ENCODE assay signal across 20 mouse cellular contexts in the genomic region with DNA sequence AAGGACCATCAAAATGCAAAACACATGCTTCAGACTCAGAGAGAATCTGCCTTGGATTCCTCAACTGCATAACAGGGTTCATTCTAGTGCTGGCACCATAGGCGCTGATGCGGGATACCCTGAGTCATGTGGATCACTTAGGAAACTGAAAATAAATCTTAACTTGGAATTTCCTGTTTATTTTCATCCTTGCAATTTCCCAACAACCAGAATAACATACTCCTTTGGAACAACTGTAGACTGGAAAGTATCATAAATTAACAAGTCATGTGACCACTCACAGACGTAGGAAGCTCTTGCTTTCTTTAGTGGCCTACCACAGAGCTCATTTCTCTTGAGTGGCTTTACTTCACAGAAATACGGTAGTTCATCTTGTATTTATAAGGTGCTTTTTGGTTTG. TPM values are rescaled to one million over a fixed set of nuclear protein-coding genes. Genes with fewer than 3 reads are reported as not detected.
DNase-seq lines count a peak whose midpoint lies in the region; ATAC-seq and TF ChIP-seq lines count a peak whose summit lies in the region.
"Had no signal": no experiment of that assay in that cellular context is flagged by ENCODE, and none has a peak within 500 bp of the region (broad histone marks: within the 10 kb centered on the region; RNA-seq: fewer than 3 reads in every experiment).

No protein-coding gene starts in this region.

- peak; percentile 42; the same call in 1 of the 2 replicates for ATAC-seq in intestine, embryonic 16.5 days
- ATAC-seq in intestine, embryonic 15.5 days, result no peak; the same call in 1 of the 2 replicates
- ATAC-seq in Patski, result no peak
- peak; percentile 85 for ATAC-seq in lung, postnatal 0 days
- ATAC-seq: forebrain, embryonic 14.5 days; midbrain, embryonic 16.5 days had no signal

- H3K36me3 ChIP-seq in intestine, embryonic 16.5 days (ENCODE audit: control insufficient read depth, insufficient read depth, low read length), result no peaks in the 10 kb centered on the region
- H3K36me3 ChIP-seq in intestine, embryonic 15.5 days, result no peaks in the 10 kb centered on the region
- no peaks in the 10 kb centered on the region for H3K36me3 ChIP-seq in lung, postnatal 0 days (ENCODE audit: insufficient read depth, low read length)
- H3K36me3 ChIP-seq: heart, embryonic 15.5 days; limb, embryonic 12.5 days; liver, embryonic 15.5 days had no signal

- no peak for TF ChIP-seq CTCF in Patski (IDR thresholded peaks at IDR 0.05)
- no peak for TF ChIP-seq CTCF in lung, postnatal 0 days (IDR thresholded peaks at IDR 0.05)

- POLR2A ChIA-PET in Patski (lab: Charles Lee), result no interaction called here

- peak; percentile 66 for TF ChIP-seq EP300 in lung, postnatal 0 days (IDR thresholded peaks at IDR 0.05)

- no peaks in the 10 kb centered on the region for H3K9me3 ChIP-seq in intestine, embryonic 16.5 days (ENCODE audit: control insufficient read depth, low read length)
- H3K9me3 ChIP-seq in intestine, embryonic 15.5 days, result no peaks in the 10 kb centered on the region
- no peaks in the 10 kb centered on the region for H3K9me3 ChIP-seq in lung, postnatal 0 days (ENCODE audit: low read length)
- H3K9me3 ChIP-seq: heart, embryonic 15.5 days; limb, embryonic 12.5 days; liver, embryonic 15.5 days; megakaryocyte, embryonic 14.5 days had no signal

- CTCF ChIA-PET in Patski (lab: Charles Lee), result no interaction called here

- WGBS in intestine, embryonic 16.5 days, result 62% methylated on average over 4 of the region's 4 CpGs
- 52% methylated on average over 4 of the region's 4 CpGs for WGBS in intestine, embryonic 15.5 days
- WGBS in lung, postnatal 0 days, result 50% methylated on average over 4 of the region's 4 CpGs

- in situ Hi-C loops in Patski (cut with MboI; ENCODE audit: low pct_unique_long_range_greater_than_20kb), result no loop called here

- H3K27ac ChIP-seq in intestine, embryonic 16.5 days (ENCODE audit: low read length), result no peak overlapping the region
- no peak overlapping the region for H3K27ac ChIP-seq in intestine, embryonic 15.5 days
- no peak overlapping the region for H3K27ac ChIP-seq in lung, postnatal 0 days (ENCODE audit: low read length)
- H3K27ac ChIP-seq: heart, embryonic 15.5 days; limb, embryonic 12.5 days; liver, embryonic 15.5 days had no signal

- H3K27me3 ChIP-seq in intestine, embryonic 16.5 days (replicated peaks; ENCODE audit: control insufficient read depth, insufficient read depth, low read length), result no peaks in the 10 kb centered on the region
- no peaks in the 10 kb centered on the region for H3K27me3 ChIP-seq in intestine, embryonic 15.5 days (replicated peaks)
- H3K27me3 ChIP-seq in Patski, result no peaks in the 10 kb centered on the region
- H3K27me3 ChIP-seq in lung, postnatal 0 days (replicated peaks; ENCODE audit: insufficient read depth, low read length), result no peaks in the 10 kb centered on the region
- H3K27me3 ChIP-seq: heart, embryonic 15.5 days; liver, embryonic 15.5 days; megakaryocyte, embryonic 14.5 days had no signal

- H3K4me2 ChIP-seq in intestine, embryonic 16.5 days (ENCODE audit: low read depth, low read length), result no peak overlapping the region
- no peak overlapping the region for H3K4me2 ChIP-seq in intestine, embryonic 15.5 days (replicated peaks)
- H3K4me2 ChIP-seq in lung, postnatal 0 days (replicated peaks; ENCODE audit: low read depth, low read length), result no peak overlapping the region
- H3K4me2 ChIP-seq: heart, embryonic 15.5 days; limb, embryonic 12.5 days; liver, embryonic 15.5 days had no signal

- H3K4me1 ChIP-seq in intestine, embryonic 16.5 days (ENCODE audit: control insufficient read depth, insufficient read depth, low read length), result peaks cover 9% of the 10 kb centered on the region; the same call in 1 of the 2 replicates
- H3K4me1 ChIP-seq in intestine, embryonic 15.5 days (replicated peaks), result no peaks in the 10 kb centered on the region
- H3K4me1 ChIP-seq in lung, postnatal 0 days (ENCODE audit: insufficient read depth, low read depth, low read length), result peaks cover 5% of the 10 kb centered on the region; the same call in 1 of the 2 replicates
- H3K4me1 ChIP-seq: heart, embryonic 15.5 days; liver, embryonic 15.5 days; megakaryocyte, embryonic 14.5 days had no signal

- no peak overlapping the region for H3K4me3 ChIP-seq in intestine, embryonic 16.5 days (ENCODE audit: low read length)
- H3K4me3 ChIP-seq in intestine, embryonic 15.5 days (replicated peaks), result no peak overlapping the region
- no peak overlapping the region for H3K4me3 ChIP-seq in lung, postnatal 0 days (ENCODE audit: low read depth, low read length)
- H3K4me3 ChIP-seq: erythroblast, embryonic 14.5 days; heart, embryonic 15.5 days; limb, embryonic 12.5 days; liver, embryonic 15.5 days; megakaryocyte, embryonic 14.5 days had no signal

- H3K9ac ChIP-seq in intestine, embryonic 16.5 days (ENCODE audit: low read depth, low read length), result no peak overlapping the region
- no peak overlapping the region for H3K9ac ChIP-seq in intestine, embryonic 15.5 days
- no peak overlapping the region for H3K9ac ChIP-seq in lung, postnatal 0 days (replicated peaks; ENCODE audit: low read depth)
- H3K9ac ChIP-seq: heart, embryonic 15.5 days; limb, embryonic 12.5 days; liver, embryonic 15.5 days had no signal

- peak; percentile 20 for DNase-seq in Patski (ENCODE audit: low read depth, low spot score)
- DNase-seq in kidney, adult 9 months, result peak; percentile 58
- DNase-seq in lung, postnatal 0 days (ENCODE audit: low spot score), result peak; percentile 86
- DNase-seq in gastrocnemius, postnatal 4 days (ENCODE audit: low spot score in 2 of 2), result no peak
- no peak for DNase-seq in cerebellum, adult 18-20 months
- DNase-seq in cerebellum, postnatal 4 days (ENCODE audit: low spot score in 2 of 2), result no peak
- DNase-seq: cerebellum, adult 9-10 months; embryo, embryonic 11 days; right cerebral cortex, adult 18-20 months; thymus, postnatal 25 days had no signal

RNA-seq across cellular contexts. Expression of a gene that starts 7.0 kb away (rescaled TPM):
- 2.2 and 2.4 TPM in 2 replicates for polyA plus RNA-seq in intestine, embryonic 16.5 days (2015; fragmentation: Nextera tagmentation; extraction: Ambion mirVana)
- 2.0 and 2.3 TPM in 2 replicates for polyA plus RNA-seq in intestine, embryonic 15.5 days (2015; fragmentation: Nextera tagmentation; extraction: Ambion mirVana)
- polyA plus RNA-seq in Patski (2021), result 0.05 TPM
- polyA plus RNA-seq in lung, postnatal 0 days (2015; fragmentation: Nextera tagmentation; extraction: Ambion mirVana), result 1.4 and 1.6 TPM in 2 replicates
- 1 to 10 TPM; 2.4 to 3.6 TPM for total RNA-seq in gastrocnemius, postnatal 4 days (2021)
- total RNA-seq: hematopoietic stem cell, adult 5-6 weeks had no signal
- polyA plus RNA-seq: erythroblast, embryonic 14.5 days had no signal

Comparison
In these comparisons a context has a peak if more than half of its experiments do, and no peak if none do; other contexts are left out.
1. ATAC-seq: peak in intestine, embryonic 16.5 days (single experiment) and lung, postnatal 0 days (single experiment); none in intestine, embryonic 15.5 days (single experiment) and Patski (single experiment).
2. DNase-seq: peak in Patski (single experiment), kidney, adult 9 months (single experiment) and lung, postnatal 0 days (single experiment); none in gastrocnemius, postnatal 4 days (0 of 2), cerebellum, adult 18-20 months (0 of 2) and cerebellum, postnatal 4 days (0 of 2).